Mouse (Mus musculus) spleen, postnatal 36 days (tissue): ENCODE results near the gene Glce.

ENCODE experiments used
- DNase-seq, 2 experiments: peaks; one replicate each; pipeline ENCODE4 v3.0.0; 2022; ENCODE audit warnings: low spot score in 2 of 2, mixed read lengths in 1 of 2

Gene Glce

DNA sequence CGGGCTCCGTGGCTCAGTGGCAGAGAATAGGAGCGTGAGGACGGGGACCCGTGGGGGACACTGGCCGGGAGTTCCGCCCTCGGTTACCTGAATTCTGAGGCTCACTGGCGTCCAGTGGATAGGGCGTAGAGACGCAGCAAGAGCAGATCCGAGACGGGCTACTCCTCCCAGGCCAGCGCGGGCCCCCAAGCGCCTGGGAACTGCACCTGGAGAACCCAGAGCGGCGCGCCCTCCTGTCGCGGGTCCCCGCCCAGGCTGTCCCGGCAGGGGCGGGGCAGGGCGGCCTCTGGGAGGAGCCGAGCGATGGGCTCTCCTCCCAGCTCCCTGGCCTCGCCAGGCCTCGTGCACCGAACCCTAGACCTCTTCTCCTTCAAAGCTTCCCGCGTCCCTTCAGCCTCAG is 95.9 kb downstream of the Glce start, which contains the start of gene Paqr5:
Gene Paqr5, minus strand, starts transcription at position 257 of the 400 bp plus-strand sequence.
- peak; percentile 21 to 22 for DNase-seq

GRCm38 (mm10) chr9:62025056-62025455 is 97.4 kb downstream of the Glce start:
- DNase-seq, result no peak

DNA sequence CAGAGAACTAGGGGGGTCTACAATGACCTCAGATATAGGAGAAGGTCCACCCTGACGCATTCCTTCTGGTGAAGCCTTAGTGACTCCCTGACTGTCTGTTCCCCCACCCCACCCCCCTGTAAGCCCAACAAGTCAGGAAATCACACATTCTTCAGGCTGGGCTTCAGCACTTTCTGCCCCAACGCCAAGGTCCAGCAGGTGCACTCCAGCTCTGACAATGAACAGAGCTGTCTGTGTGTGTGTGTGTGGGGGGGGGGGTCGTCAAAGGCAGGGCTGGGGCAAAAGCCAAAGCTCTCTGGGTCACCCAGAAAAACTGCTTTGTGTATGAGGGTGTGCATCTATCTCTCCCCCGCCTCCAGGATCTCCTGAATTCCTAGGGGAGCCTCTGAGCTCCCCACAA is 98.6 kb downstream of the Glce start:
- DNase-seq, result no peak

- DNase-seq, result no peak
Measured at GRCm38 (mm10) chr9:62022961-62023680, 99.3 kb downstream of the Glce start.

DNA sequence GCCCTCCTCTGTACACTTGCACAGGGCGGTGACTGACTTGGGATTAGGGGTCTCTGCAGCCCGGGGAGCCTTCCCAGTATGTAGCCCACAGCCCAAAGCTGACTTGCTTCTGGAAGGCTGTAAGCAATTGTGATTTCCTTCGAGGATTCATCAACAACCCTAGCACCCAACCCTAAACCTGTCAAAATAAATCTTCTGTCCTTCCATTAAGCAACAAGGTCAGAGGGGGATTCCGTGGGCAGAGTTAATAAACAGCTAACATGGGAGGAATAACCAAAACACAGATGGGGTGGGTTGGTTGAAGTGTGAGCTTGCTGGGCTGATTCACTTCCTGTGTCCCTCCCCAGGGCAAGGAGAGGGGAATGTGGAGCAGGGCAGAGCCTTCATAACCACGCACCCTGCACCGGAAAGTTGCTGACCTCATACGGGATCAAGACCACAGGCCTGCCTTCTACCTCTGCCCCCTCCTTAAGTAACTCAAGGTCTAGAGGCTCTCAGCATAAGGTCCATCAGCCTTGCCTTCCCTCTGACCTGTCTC is 100.8 kb downstream of the Glce start:
- no peak for DNase-seq

DNA sequence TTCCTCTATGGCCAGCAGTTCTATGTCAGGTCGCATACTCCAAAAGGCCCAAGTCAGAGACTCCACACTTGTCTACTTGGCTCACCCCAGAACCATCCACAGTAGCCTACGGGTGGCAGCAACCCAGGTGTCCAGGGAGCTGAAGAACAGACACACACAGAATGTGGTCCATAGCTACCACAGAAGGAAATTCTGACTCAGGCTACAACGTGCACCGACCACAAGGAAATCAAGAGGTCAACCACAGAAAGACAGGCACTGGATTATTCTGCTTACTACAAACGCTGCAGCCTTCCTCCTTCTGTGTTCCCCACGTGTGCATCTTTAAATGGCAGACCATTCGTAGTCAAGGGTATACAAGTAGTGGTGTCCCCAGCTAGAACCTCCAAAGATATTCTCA is 102.2 kb downstream of the Glce start:
- no peak for DNase-seq

- no peak for DNase-seq
Measured at GRCm38 (mm10) chr9:62018229-62019093, 104.0 kb downstream of the Glce start.

DNA sequence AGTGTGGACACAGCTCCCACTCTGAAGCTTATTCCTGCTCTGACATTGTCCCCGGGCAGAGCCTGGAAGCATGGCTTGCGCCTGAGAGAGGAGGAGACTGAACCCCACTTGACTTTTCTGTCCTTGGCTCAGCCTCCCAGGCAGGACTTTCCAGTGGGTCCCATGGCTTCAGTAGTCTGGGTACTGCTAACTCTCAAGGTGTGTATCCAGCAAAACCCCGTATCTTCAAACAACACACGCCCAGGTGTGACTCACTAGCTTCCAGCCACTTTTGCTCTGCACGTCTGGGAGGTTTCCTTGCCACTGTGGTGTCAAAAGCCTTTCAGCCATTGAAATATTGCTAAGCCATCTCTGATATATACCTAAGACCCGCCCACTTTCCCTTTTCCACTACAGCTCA is 105.1 kb downstream of the Glce start:
- DNase-seq, result no peak

GRCm38 (mm10) chr9:62015504-62015903 is 107.0 kb downstream of the Glce start:
- no peak for DNase-seq

GRCm38 (mm10) chr9:62013316-62014097 is 108.9 kb downstream of the Glce start:
- DNase-seq, result no peak

DNA sequence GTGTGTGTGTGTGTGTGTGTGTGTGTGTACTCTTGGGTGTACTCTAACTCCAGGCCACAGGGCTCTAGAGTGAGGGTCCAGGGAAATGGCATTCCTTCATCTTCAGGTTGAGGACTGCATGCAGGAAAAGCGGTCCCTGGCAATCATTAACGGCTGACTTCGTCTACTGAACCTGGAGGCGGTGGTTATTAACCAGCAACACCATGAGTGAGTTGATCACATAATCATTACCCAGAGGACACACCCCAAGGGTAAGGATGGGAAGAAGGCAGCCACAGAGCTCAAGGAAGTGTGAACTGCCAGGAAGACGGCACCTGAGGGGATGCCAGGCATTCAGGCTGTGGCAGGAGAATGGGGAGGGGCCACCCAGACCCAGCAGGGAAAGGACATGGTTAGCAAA is 114.1 kb downstream of the Glce start:
- DNase-seq, result no peak
